Mouse (Mus musculus) neural tube, embryonic 15.5 days (tissue): ENCODE results near the gene Olfr231. TPM values are rescaled to one million over a fixed set of nuclear protein-coding genes. Genes with fewer than 3 reads are reported as not detected.

Source experiments
- ATAC-seq: fragments of 200-750 bp; cut with Nextera tagmentation; 2 replicates; pipeline ENCODE4 v1.8.0; 2017; ENCODE audit warnings: mild to moderate bottlenecking, moderate TSS enrichment, moderate library complexity; ENCODE audit not compliant: low FRiP score
- H3K27ac ChIP-seq: fragments of 300-500 bp; sonication (generic); replicated peaks from 2 replicates; pipeline ENCODE4 v1.5.1; 2015; ENCODE audit warnings: mild to moderate bottlenecking, inconsistent platforms
- H3K27me3 ChIP-seq: fragments of 300-500 bp; sonication (generic); replicated peaks from 2 replicates; pipeline ENCODE4 v1.6.1; 2015; ENCODE audit warnings: inconsistent platforms
- H3K36me3 ChIP-seq: fragments of 300-500 bp; sonication (generic); 2 replicates; pipeline ENCODE4 v1.6.1; 2015; ENCODE audit warnings: inconsistent platforms
- H3K4me1 ChIP-seq: fragments of 300-500 bp; sonication (generic); 2 replicates; pipeline ENCODE4 v1.6.1; 2015; ENCODE audit warnings: inconsistent platforms
- H3K4me2 ChIP-seq: fragments of 300-500 bp; sonication (generic); 2 replicates; pipeline ENCODE4 v1.6.1; 2015; ENCODE audit warnings: inconsistent platforms, mild to moderate bottlenecking, moderate library complexity
- H3K4me3 ChIP-seq: fragments of 300-500 bp; sonication (generic); replicated peaks from 2 replicates; pipeline ENCODE4 v1.5.1; 2015; ENCODE audit warnings: mild to moderate bottlenecking, inconsistent platforms
- H3K9ac ChIP-seq: fragments of 300-500 bp; sonication (generic); replicated peaks from 2 replicates; pipeline ENCODE4 v1.6.1; 2015; ENCODE audit warnings: mild to moderate bottlenecking, inconsistent platforms
- H3K9me3 ChIP-seq: fragments of 300-500 bp; sonication (generic); replicated peaks from 2 replicates; pipeline ENCODE4 v1.6.1; 2016; ENCODE audit warnings: inconsistent platforms
- WGBS: fragments of 180-500 bp; shearing (Covaris S2); methylation state at CpG from one replicate; pipeline ENCODE4 v1.1.7; 2015; ENCODE audit warnings: mixed read lengths; 5-methylcytosine and 5-hydroxymethylcytosine counted together
- polyA plus RNA-seq: library from polyadenylated mRNA; unstranded; fragments of >200 nt; fragmentation: Nextera tagmentation; extraction: Ambion mirVana; gene quantifications from 2 replicates; pipeline ENCODE4 v1.2.1, GENCODE M21; 2015

Olfr231 gene
- polyA plus RNA-seq, 1 experiment from 2014 or later, result not detected

GRCm38 (mm10) chr1:174084031-174084430 lies 36.9 kb downstream of the Olfr231 start, which contains the start of gene Olfr429:
TSS of gene Olfr429 (plus strand) at chr1:174084331.
- no peak within 1 kb of the TSS for H3K4me3 ChIP-seq
- 91% methylated on average over 2 of the region's 2 CpGs for WGBS
- ATAC-seq, result no peak
- H3K4me1 ChIP-seq, result no peaks in the 10 kb centered on the region
- H3K9ac ChIP-seq, result no peak within 1 kb of the TSS
- H3K4me2 ChIP-seq, result no peak within 1 kb of the TSS
- no peaks in the 10 kb centered on the region for H3K9me3 ChIP-seq
- H3K36me3 ChIP-seq, result no peaks in the 10 kb centered on the region
- no peak within 1 kb of the TSS for H3K27ac ChIP-seq
- H3K27me3 ChIP-seq, result no peaks in the 10 kb centered on the region

DNA sequence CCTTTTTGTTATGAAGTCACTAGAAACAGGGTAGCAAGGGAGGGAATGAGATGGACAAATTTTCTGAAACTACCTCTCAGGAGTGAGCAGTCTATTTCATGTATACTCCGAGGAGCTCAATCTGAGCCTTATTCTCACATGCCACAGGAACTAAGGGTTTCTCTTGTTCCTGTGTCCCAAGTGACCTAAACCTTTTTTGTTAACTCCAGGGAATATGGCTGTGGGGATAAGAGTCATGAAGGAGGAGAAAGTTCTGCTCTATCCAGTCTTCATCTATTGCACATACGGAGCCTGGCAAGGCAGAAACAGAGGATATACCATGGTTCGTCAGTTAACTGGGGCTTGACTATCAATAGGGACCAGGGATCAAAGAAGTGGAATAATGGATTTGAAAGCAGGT lies 54.7 kb downstream of the Olfr231 start, which contains the start of gene Olfr430:
TSS of gene Olfr430 (plus strand) at position 301 of the 400 bp plus-strand sequence.
- Histone ChIP-seq H3K36me3 (no peaks in the 10 kb centered on the region), H3K4me1 (no peaks in the 10 kb centered on the region), H3K27me3 (no peaks in the 10 kb centered on the region), H3K4me3 (no peak within 1 kb of the TSS), H3K27ac (no peak within 1 kb of the TSS), H3K4me2 (no peak within 1 kb of the TSS), H3K9ac (no peak within 1 kb of the TSS), H3K9me3 (no peaks in the 10 kb centered on the region)
- WGBS, result 92% methylated on average over 3 of the region's 3 CpGs
- ATAC-seq, result no peak

Other genes starting within 250 kb of the Olfr231 start
- gene Ifi211, start 208.1 kb downstream of the Olfr231 start, polyA plus RNA-seq, result 0.51 and 4.7 TPM in 2 replicates
- gene Mndal, start 178.7 kb downstream of the Olfr231 start, polyA plus RNA-seq, result 1.1 and 11.7 TPM in 2 replicates
- 0.69 and 2.9 TPM in 2 replicates for gene Ifi203, start 178.5 kb downstream of the Olfr231 start, polyA plus RNA-seq
- 0.41 TPM in 1 of 2 replicates, not detected in the other for gene Ifi202b, start 138.4 kb downstream of the Olfr231 start, polyA plus RNA-seq
- gene Ifi205, start 89.4 kb downstream of the Olfr231 start, polyA plus RNA-seq, result 0.43 TPM in 1 of 2 replicates, not detected in the other
- not detected in 2 replicates for gene Olfr433, start 80.5 kb downstream of the Olfr231 start, polyA plus RNA-seq
- gene Olfr432, start 72.0 kb downstream of the Olfr231 start, polyA plus RNA-seq, result not detected in 2 replicates
- not detected in 2 replicates for gene Olfr430, start 54.6 kb downstream of the Olfr231 start, polyA plus RNA-seq
- not detected in 2 replicates for gene Olfr429, start 36.8 kb downstream of the Olfr231 start, polyA plus RNA-seq
- gene Olfr427, start 24.3 kb downstream of the Olfr231 start, polyA plus RNA-seq, result not detected in 2 replicates
- gene Olfr424, start 10.4 kb upstream of the Olfr231 start, polyA plus RNA-seq, result not detected in 2 replicates
- gene Olfr420, start 34.5 kb upstream of the Olfr231 start, polyA plus RNA-seq, result not detected in 2 replicates
- 0.06 and 0.20 TPM in 2 replicates for gene Spta1, start 51.6 kb upstream of the Olfr231 start, polyA plus RNA-seq
- gene Olfr419, start 130.9 kb upstream of the Olfr231 start, polyA plus RNA-seq, result not detected in 2 replicates
- gene Mptx1, start 209.4 kb upstream of the Olfr231 start, polyA plus RNA-seq, result 0.23 TPM in 1 of 2 replicates, not detected in the other
- gene Olfr417, start 244.0 kb upstream of the Olfr231 start, polyA plus RNA-seq, result not detected in 2 replicates